Mouse (Mus musculus) CD4-positive, CD25-positive, alpha-beta regulatory T cell, adult 2 months (primary cell): ENCODE measurements around the gene Ehmt2.
A peak's percentile ranks its signal among the peaks of the same experiment; 100 is the strongest.
"Not testable (repeated sequence)": the region's sequence is repeated elsewhere in the genome, so short reads cannot be mapped to it uniquely, and the experiment has no call there.

Experiments used
- DNase-seq: peaks from one replicate; pipeline ENCODE4 v3.0.0-alpha.2; 2012; ENCODE audit warnings: low read depth, low spot score

Ehmt2 gene

GRCm38 (mm10) chr17:34927306-34928019 is 29.2 kb downstream of the Ehmt2 start:
- DNase-seq: no peak

- DNase-seq: no peak
Measured at GRCm38 (mm10) chr17:34928841-34929240, 30.6 kb downstream of the Ehmt2 start.

GRCm38 (mm10) chr17:34931061-34931734 is 32.9 kb downstream of the Ehmt2 start, which contains the start of gene Neu1:
TSS of gene Neu1 (plus strand) at chr17:34931253.
- DNase-seq: peak; percentile 98

- peak; percentile 62 for DNase-seq
Measured at GRCm38 (mm10) chr17:34931735-34932098, 33.4 kb downstream of the Ehmt2 start.

- peak; percentile 47 for DNase-seq
Measured at GRCm38 (mm10) chr17:34932287-34932686, 34.0 kb downstream of the Ehmt2 start.

GRCm38 (mm10) chr17:34934031-34934430 is 35.8 kb downstream of the Ehmt2 start:
- no peak for DNase-seq

- DNase-seq: no peak
Measured at GRCm38 (mm10) chr17:34934830-34935229, 36.6 kb downstream of the Ehmt2 start.

- DNase-seq: no peak
Measured at GRCm38 (mm10) chr17:34937960-34938505, 39.8 kb downstream of the Ehmt2 start.

GRCm38 (mm10) chr17:34941344-34942041 is 43.2 kb downstream of the Ehmt2 start:
- DNase-seq: no peak

- no peak for DNase-seq
Measured at GRCm38 (mm10) chr17:34943128-34943815, 45.0 kb downstream of the Ehmt2 start.

- no peak for DNase-seq
Measured at GRCm38 (mm10) chr17:34944362-34944761, 46.1 kb downstream of the Ehmt2 start.

GRCm38 (mm10) chr17:34946486-34947140 is 48.3 kb downstream of the Ehmt2 start:
- DNase-seq: no peak

- DNase-seq: peak; percentile 62
Measured at GRCm38 (mm10) chr17:34947606-34948005, 49.3 kb downstream of the Ehmt2 start.

- DNase-seq: not testable (repeated sequence)
Measured at GRCm38 (mm10) chr17:34948721-34949552, 50.7 kb downstream of the Ehmt2 start.

GRCm38 (mm10) chr17:34949553-34949969 is 51.3 kb downstream of the Ehmt2 start:
- no peak for DNase-seq

GRCm38 (mm10) chr17:34950514-34951455 is 52.5 kb downstream of the Ehmt2 start:
- no peak for DNase-seq

- no peak for DNase-seq
Measured at GRCm38 (mm10) chr17:34951636-34952377, 53.5 kb downstream of the Ehmt2 start.

GRCm38 (mm10) chr17:34952378-34953040 is 54.2 kb downstream of the Ehmt2 start:
- DNase-seq: peak; percentile 83
